In the genomic region with DNA sequence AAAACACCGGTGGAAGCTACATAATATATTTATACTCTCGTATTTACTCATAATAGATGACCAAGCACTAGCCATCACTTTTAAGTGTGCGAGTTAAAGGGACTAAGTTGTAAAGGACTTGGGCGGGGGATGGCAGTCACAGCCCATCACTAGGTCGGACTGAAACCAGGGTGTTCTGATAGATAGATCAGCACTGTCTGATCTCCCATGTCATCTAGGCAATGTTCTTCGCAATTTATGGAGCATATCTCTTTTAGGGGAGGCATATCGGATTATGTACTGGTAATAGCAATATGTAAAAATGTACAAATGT, we compare ENCODE assay signal across 7 mouse cellular contexts. TPM values are rescaled to one million over a fixed set of nuclear protein-coding genes. Genes with fewer than 3 reads are reported as not detected.
DNase-seq lines count a peak whose midpoint lies in the region; ATAC-seq and TF ChIP-seq lines count a peak whose summit lies in the region.

No protein-coding gene starts in this region.

- H3K4me3 ChIP-seq in lung, embryonic 16.5 days (ENCODE audit: low read length) = peak overlapping the region; percentile 73
- H3K4me3 ChIP-seq in forebrain, embryonic 15.5 days = peak overlapping the region; percentile 87
- H3K4me3 ChIP-seq in limb, embryonic 15.5 days = peak overlapping the region; percentile 60
- peak overlapping the region; percentile 65 for H3K4me3 ChIP-seq in stomach, postnatal 0 days (ENCODE audit: low read depth, low read length)

- TF ChIP-seq CTCF in stomach, postnatal 0 days (IDR thresholded peaks at IDR 0.05; ENCODE audit: low read depth) = no peak

- no peak for TF ChIP-seq EP300 in stomach, postnatal 0 days (optimal IDR thresholded peaks at IDR 0.05)

- 10% methylated on average over 7 of the region's 7 CpGs for WGBS in lung, embryonic 16.5 days
- 28% methylated on average over 7 of the region's 7 CpGs for WGBS in forebrain, embryonic 15.5 days
- 20% methylated on average over 7 of the region's 7 CpGs for whole genome bisulfite sequencing in limb, embryonic 15.5 days
- WGBS in stomach, postnatal 0 days = 14% methylated on average over 7 of the region's 7 CpGs

- no peak for DNase-seq in lung, postnatal 14 days
- no peak for DNase-seq in stomach, postnatal 0 days (ENCODE audit: low spot score)
- DNase-seq in gastrocnemius, postnatal 14 days = no peak
- no peak for DNase-seq in ovary, adult 18-20 months (ENCODE audit: low spot score)

- H3K36me3 ChIP-seq in lung, embryonic 16.5 days (ENCODE audit: control insufficient read depth, insufficient read depth, low read length) = no peaks in the 10 kb centered on the region
- H3K36me3 ChIP-seq in forebrain, embryonic 15.5 days = no peaks in the 10 kb centered on the region
- H3K36me3 ChIP-seq in limb, embryonic 15.5 days = 0 out of 2 replicates have a peak, but pooled peaks cover 3% of the 10 kb centered on the region
- H3K36me3 ChIP-seq in stomach, postnatal 0 days (ENCODE audit: control insufficient read depth, insufficient read depth, low read length) = no peaks in the 10 kb centered on the region

- no peaks in the 10 kb centered on the region for H3K4me1 ChIP-seq in lung, embryonic 16.5 days (replicated peaks; ENCODE audit: control insufficient read depth, insufficient read depth, low read length)
- peaks cover 15% of the 10 kb centered on the region; the same call in 1 of the 2 replicates for H3K4me1 ChIP-seq in forebrain, embryonic 15.5 days
- 0 out of 2 replicates have a peak, but pooled peaks cover 3% of the 10 kb centered on the region for H3K4me1 ChIP-seq in limb, embryonic 15.5 days
- H3K4me1 ChIP-seq in stomach, postnatal 0 days (replicated peaks; ENCODE audit: control insufficient read depth, insufficient read depth) = no peaks in the 10 kb centered on the region

- peak overlapping the region; percentile 87 for H3K27ac ChIP-seq in lung, embryonic 16.5 days (ENCODE audit: low read length)
- H3K27ac ChIP-seq in forebrain, embryonic 15.5 days (replicated peaks) = peak overlapping the region; percentile 83
- H3K27ac ChIP-seq in limb, embryonic 15.5 days = peak overlapping the region; percentile 92
- peak overlapping the region; percentile 88 for H3K27ac ChIP-seq in stomach, postnatal 0 days (replicated peaks)

- ATAC-seq in lung, embryonic 16.5 days (ENCODE audit: low read depth) = no peak
- ATAC-seq in forebrain, embryonic 15.5 days (replicated peaks) = peak; percentile 17; the same call in 1 of the 2 replicates
- ATAC-seq in limb, embryonic 15.5 days (ENCODE audit: insufficient number of reproducible peaks, low FRiP score, low TSS enrichment, low read depth) = no peak
- no peak for ATAC-seq in stomach, postnatal 0 days (ENCODE audit: low FRiP score, low TSS enrichment)

- no peaks in the 10 kb centered on the region for H3K9me3 ChIP-seq in lung, embryonic 16.5 days (ENCODE audit: control insufficient read depth, low read length)
- H3K9me3 ChIP-seq in forebrain, embryonic 15.5 days = no peaks in the 10 kb centered on the region
- no peaks in the 10 kb centered on the region for H3K9me3 ChIP-seq in limb, embryonic 15.5 days
- H3K9me3 ChIP-seq in stomach, postnatal 0 days (ENCODE audit: control insufficient read depth, low read length) = no peaks in the 10 kb centered on the region

- intact Hi-C loops in gastrocnemius, postnatal 14 days (cut with DNase I; ENCODE audit: low total_unique reads) = no loop called here

- H3K9ac ChIP-seq in lung, embryonic 16.5 days (ENCODE audit: low read length) = peak overlapping the region; percentile 76
- peak overlapping the region; percentile 75 for H3K9ac ChIP-seq in forebrain, embryonic 15.5 days (replicated peaks)
- H3K9ac ChIP-seq in limb, embryonic 15.5 days = peak overlapping the region; percentile 60
- peak overlapping the region; percentile 65 for H3K9ac ChIP-seq in stomach, postnatal 0 days (ENCODE audit: low read length)

- H3K27me3 ChIP-seq in lung, embryonic 16.5 days (ENCODE audit: control insufficient read depth, insufficient read depth, low read depth, low read length) = no peaks in the 10 kb centered on the region
- H3K27me3 ChIP-seq in forebrain, embryonic 15.5 days = no peaks in the 10 kb centered on the region
- no peaks in the 10 kb centered on the region for H3K27me3 ChIP-seq in limb, embryonic 15.5 days
- H3K27me3 ChIP-seq in stomach, postnatal 0 days (ENCODE audit: control insufficient read depth, insufficient read depth, low read length) = no peaks in the 10 kb centered on the region

- peak overlapping the region; percentile 87 for H3K4me2 ChIP-seq in lung, embryonic 16.5 days (ENCODE audit: low read depth, low read length)
- H3K4me2 ChIP-seq in forebrain, embryonic 15.5 days (replicated peaks) = peak overlapping the region; percentile 88
- peak overlapping the region; percentile 60 for H3K4me2 ChIP-seq in limb, embryonic 15.5 days
- H3K4me2 ChIP-seq in stomach, postnatal 0 days (replicated peaks; ENCODE audit: low read depth) = peak overlapping the region; percentile 69

RNA-seq across cellular contexts. Expression of a gene that starts 1.1 kb away (rescaled TPM):
- polyA plus RNA-seq in lung, embryonic 16.5 days (2015; fragmentation: Nextera tagmentation; extraction: Ambion mirVana) = 33.3 and 33.8 TPM in 2 replicates
- 32.2 and 34.9 TPM in 2 replicates for polyA plus RNA-seq in forebrain, embryonic 15.5 days (2015; fragmentation: Nextera tagmentation; extraction: Ambion mirVana)
- 71.9 and 75.1 TPM in 2 replicates for polyA plus RNA-seq in limb, embryonic 15.5 days (2015; fragmentation: Nextera tagmentation; extraction: Ambion mirVana)
- polyA plus RNA-seq in stomach, postnatal 0 days (2015; fragmentation: Nextera tagmentation; extraction: Ambion mirVana) = 28.7 and 30.3 TPM in 2 replicates
- total RNA-seq in gastrocnemius, postnatal 14 days (2021) = 10 to 100 TPM; 63.4 to 96.1 TPM
